Mouse (Mus musculus) heart, embryonic 14.5 days (tissue): ENCODE data around the gene Mc1r. TPM values are rescaled to one million over a fixed set of nuclear protein-coding genes. Genes with fewer than 3 reads are reported as not detected.
"Not testable (repeated sequence)": the region's sequence is repeated elsewhere in the genome, so short reads cannot be mapped to it uniquely, and the experiment has no call there.

Source experiments
- ATAC-seq: fragments of 200-750 bp; cut with Nextera tagmentation; 2 replicates; pipeline ENCODE4 v1.8.0; 2017; ENCODE audit warnings: low read depth, moderate TSS enrichment; ENCODE audit not compliant: insufficient number of reproducible peaks, insufficient read depth, low FRiP score
- H3K27ac ChIP-seq, 2 experiments: fragments of 200-500 bp in 1 of 2; fragments of 300-500 bp in 1 of 2; sonication (generic) in 1 of 2; replicated peaks in 1 of 2; 2 replicates each; pipeline ENCODE4 v1.5.1; 2012 to 2014; ENCODE audit warnings: low read depth in 2 of 2, low read length in 2 of 2, control low read depth in 1 of 2, mild to moderate bottlenecking in 1 of 2, mixed read lengths in 1 of 2; ENCODE audit not compliant: control insufficient read depth in 1 of 2, insufficient read depth in 1 of 2
- H3K27me3 ChIP-seq: fragments of 300-500 bp; sonication (generic); 2 replicates; pipeline ENCODE4 v1.6.1; 2014; ENCODE audit warnings: mild to moderate bottlenecking, low read length, control low read depth; ENCODE audit not compliant: control insufficient read depth, insufficient read depth
- H3K36me3 ChIP-seq: fragments of 300-500 bp; sonication (generic); 2 replicates; pipeline ENCODE4 v1.6.1; 2014; ENCODE audit warnings: mild to moderate bottlenecking, control low read depth, low read length, mixed read lengths; ENCODE audit not compliant: control insufficient read depth, insufficient read depth
- H3K4me1 ChIP-seq, 2 experiments: fragments of 200-500 bp in 1 of 2; fragments of 300-500 bp in 1 of 2; sonication (generic) in 1 of 2; 2 replicates each; pipeline ENCODE4 v1.6.1; 2012 to 2014; ENCODE audit warnings: low read length in 2 of 2, control low read depth in 1 of 2, mixed read lengths in 1 of 2; ENCODE audit not compliant: control insufficient read depth in 2 of 2, insufficient read depth in 2 of 2
- H3K4me2 ChIP-seq: fragments of 300-500 bp; sonication (generic); 2 replicates; pipeline ENCODE4 v1.6.1; 2014; ENCODE audit warnings: mild to moderate bottlenecking, low read length
- H3K4me3 ChIP-seq, 2 experiments: fragments of 200-500 bp in 1 of 2; fragments of 300-500 bp in 1 of 2; sonication (generic) in 1 of 2; 2 replicates each; pipeline ENCODE4 v1.5.1; 2012 to 2014; ENCODE audit warnings: low read length in 2 of 2, mild to moderate bottlenecking in 2 of 2, control low read depth in 1 of 2, low read depth in 1 of 2, moderate library complexity in 1 of 2; ENCODE audit not compliant: control insufficient read depth in 1 of 2, insufficient read depth in 1 of 2
- H3K9ac ChIP-seq: fragments of 300-500 bp; sonication (generic); 2 replicates; pipeline ENCODE4 v1.6.1; 2014; ENCODE audit warnings: mild to moderate bottlenecking, low read length
- H3K9me3 ChIP-seq: fragments of 300-500 bp; sonication (generic); 2 replicates; pipeline ENCODE4 v1.6.1; 2016; ENCODE audit warnings: low read length, control low read depth; ENCODE audit not compliant: control insufficient read depth
- WGBS: fragments of 180-500 bp; shearing (Covaris S2); extraction: QIAGEN DNeasy Blood & Tissue Kit; methylation state at CpG from one replicate; pipeline ENCODE4 v1.1.7; 2014; 5-methylcytosine and 5-hydroxymethylcytosine counted together
- polyA plus RNA-seq: library from polyadenylated mRNA; unstranded; fragments of >200 nt; fragmentation: Nextera tagmentation; extraction: Ambion mirVana; gene quantifications from 2 replicates; pipeline ENCODE4 v1.2.1, GENCODE M21; 2014

The Mc1r gene
- polyA plus RNA-seq, 1 experiment from 2014 or later, result 0.07 TPM

DNA sequence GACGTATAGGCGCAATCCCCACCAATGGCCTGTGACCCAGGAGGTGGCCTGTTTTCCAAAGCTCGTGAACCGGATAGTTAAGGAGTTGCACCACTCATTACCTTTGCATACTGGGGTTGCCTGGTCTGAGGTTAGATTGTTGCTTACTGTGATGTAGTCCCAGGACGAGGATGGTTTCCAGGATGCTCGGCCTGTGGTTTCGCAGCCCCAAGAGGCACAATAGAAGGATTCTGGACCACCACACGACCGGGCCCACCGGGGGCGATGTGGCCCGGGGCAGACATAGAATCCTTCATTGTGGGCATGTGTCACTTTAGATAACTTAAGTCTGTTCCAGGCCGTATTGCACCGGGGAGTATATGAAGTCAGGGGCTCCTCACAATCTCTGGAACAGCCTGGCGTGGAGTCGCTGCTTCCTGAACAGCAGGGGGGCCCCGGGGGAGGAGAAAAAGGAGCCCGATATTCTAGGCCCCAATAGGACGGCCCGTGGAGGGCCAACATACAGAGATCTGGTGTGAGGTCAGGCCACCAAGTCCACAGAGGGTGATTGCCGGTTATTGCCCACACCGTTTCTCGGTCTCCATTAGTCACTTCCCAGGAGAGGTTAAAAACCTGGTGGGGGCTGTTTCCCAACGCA lies 20.9 kb downstream of the Mc1r start:
- Histone ChIP-seq H3K4me3 (no peak overlapping the region), H3K36me3 (no peaks in the 10 kb centered on the region), H3K27ac (no peak overlapping the region), H3K4me2 (no peak overlapping the region), H3K27me3 (no peaks in the 10 kb centered on the region), H3K9ac (no peak overlapping the region), H3K9me3 (peaks cover 53% of the 10 kb centered on the region), H3K4me1 (no peaks in the 10 kb centered on the region)
- no peak for ATAC-seq
- 93% methylated on average over 24 of the region's 24 CpGs for WGBS

DNA sequence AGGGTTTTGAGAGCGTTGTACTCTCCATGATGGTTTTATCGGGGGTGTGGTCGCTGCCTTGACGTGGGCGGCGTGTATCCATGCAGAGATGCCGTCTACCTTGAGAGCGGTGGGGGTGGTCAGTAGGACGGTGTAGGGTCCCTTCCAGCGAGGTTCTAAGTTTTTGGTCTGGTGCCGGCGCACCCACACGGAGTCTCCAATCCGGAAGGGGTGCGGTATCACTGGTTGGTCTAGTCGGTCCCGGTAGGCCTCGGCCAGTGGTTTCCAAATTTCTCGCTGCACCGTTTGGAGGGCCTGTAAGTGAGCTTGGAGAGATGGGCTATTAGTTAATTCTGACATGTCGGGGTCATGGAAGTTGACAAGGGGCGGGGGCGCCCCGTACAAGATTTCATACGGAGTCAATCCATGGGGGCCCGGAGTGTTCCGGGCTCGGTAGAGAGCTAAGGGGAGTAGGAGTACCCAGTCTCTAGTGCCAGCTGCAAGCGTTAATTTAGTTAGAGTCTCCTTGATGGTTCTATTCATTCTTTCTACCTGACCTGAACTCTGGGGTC lies 21.5 kb downstream of the Mc1r start:
- H3K4me1 ChIP-seq, result no peaks in the 10 kb centered on the region
- H3K9me3 ChIP-seq, result peaks cover 57% of the 10 kb centered on the region

DNA sequence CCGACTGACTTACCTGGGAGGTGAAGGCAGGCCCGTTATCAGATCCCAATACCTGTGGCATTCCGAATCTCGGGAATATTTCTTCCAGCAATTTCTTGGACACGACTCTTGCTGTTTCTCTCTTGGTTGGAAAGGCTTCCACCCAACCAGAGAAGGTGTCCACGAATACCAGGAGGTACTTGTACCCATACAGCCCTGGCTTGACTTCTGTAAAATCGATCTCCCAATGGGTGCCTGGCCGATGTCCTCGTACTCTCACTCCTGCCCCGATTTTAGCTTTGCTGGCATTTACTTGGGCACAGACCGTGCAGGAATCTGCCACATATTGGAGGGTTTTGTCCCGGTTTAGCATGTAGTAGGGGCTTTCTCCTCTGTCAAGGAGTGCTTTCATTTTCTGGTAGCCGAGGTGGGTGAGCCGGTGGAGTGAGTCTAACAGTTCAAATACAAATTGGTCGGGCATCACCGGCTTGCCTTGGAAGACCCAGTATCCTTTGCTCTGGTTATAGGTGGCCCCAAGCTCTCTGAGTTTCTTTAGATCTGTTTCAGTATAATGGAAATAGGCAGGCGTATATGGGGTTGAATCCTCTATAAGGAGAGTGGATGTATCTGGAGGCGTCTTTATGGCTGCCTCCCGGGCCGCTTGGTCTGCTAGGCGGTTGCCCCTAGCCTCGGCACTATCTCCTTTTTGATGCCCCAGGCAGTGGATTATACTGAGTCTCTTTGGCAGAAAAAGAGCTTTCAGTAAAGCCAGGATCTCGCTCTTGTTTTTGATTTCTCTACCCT lies 22.2 kb downstream of the Mc1r start:
- Histone ChIP-seq H3K27me3 (no peaks in the 10 kb centered on the region), H3K4me2 (no peak overlapping the region)

More for the DNA sequence above, 21.5 kb downstream of the Mc1r start:
- H3K27ac ChIP-seq, result no peak overlapping the region
- no peak overlapping the region for H3K9ac ChIP-seq
- 95% methylated on average over 29 of the region's 29 CpGs for WGBS
- H3K4me3 ChIP-seq, result no peak overlapping the region
- no peak for ATAC-seq
- no peak overlapping the region for H3K4me2 ChIP-seq
- H3K36me3 ChIP-seq, result no peaks in the 10 kb centered on the region
- H3K27me3 ChIP-seq, result no peaks in the 10 kb centered on the region

GRCm38 (mm10) chr8:123429722-123430013 lies 22.8 kb downstream of the Mc1r start:
- H3K4me1 ChIP-seq, H3K9ac ChIP-seq, H3K4me2 ChIP-seq, H3K36me3 ChIP-seq, H3K4me3 ChIP-seq, ATAC-seq, H3K27ac ChIP-seq, H3K27me3 ChIP-seq: not testable (repeated sequence)
- H3K9me3 ChIP-seq, result peaks cover 60% of the 10 kb centered on the region
- WGBS, result 93% methylated on average over 15 of the region's 15 CpGs

More for the DNA sequence above, 22.2 kb downstream of the Mc1r start:
- H3K9me3 ChIP-seq, result peaks cover 57% of the 10 kb centered on the region
- no peak overlapping the region for H3K27ac ChIP-seq
- WGBS, result 89% methylated on average over 23 of the region's 23 CpGs
- H3K4me3 ChIP-seq, result no peak overlapping the region
- no peak overlapping the region for H3K9ac ChIP-seq
- no peaks in the 10 kb centered on the region for H3K4me1 ChIP-seq
- no peaks in the 10 kb centered on the region for H3K36me3 ChIP-seq
- ATAC-seq, result no peak

GRCm38 (mm10) chr8:123430936-123431335 lies 24.0 kb downstream of the Mc1r start:
- H3K27me3 ChIP-seq, ATAC-seq, H3K9ac ChIP-seq, H3K36me3 ChIP-seq, H3K27ac ChIP-seq, H3K4me2 ChIP-seq, H3K4me3 ChIP-seq, H3K4me1 ChIP-seq: not testable (repeated sequence)
- WGBS, result 76% methylated on average over 8 of the region's 8 CpGs
- peaks cover 62% of the 10 kb centered on the region for H3K9me3 ChIP-seq

GRCm38 (mm10) chr8:123431616-123432365 lies 24.9 kb downstream of the Mc1r start:
- 93% methylated on average over 25 of the region's 25 CpGs for WGBS
- ATAC-seq, result no peak
- H3K4me1 ChIP-seq, result no peaks in the 10 kb centered on the region
- H3K9ac ChIP-seq, result no peak overlapping the region
- H3K9me3 ChIP-seq, result peaks cover 57% of the 10 kb centered on the region
- H3K27ac ChIP-seq, result no peak overlapping the region
- H3K36me3 ChIP-seq, result no peaks in the 10 kb centered on the region
- no peak overlapping the region for H3K4me3 ChIP-seq
- H3K27me3 ChIP-seq, result no peaks in the 10 kb centered on the region
- no peak overlapping the region for H3K4me2 ChIP-seq

- Histone ChIP-seq H3K4me2 (no peak overlapping the region), H3K27me3 (no peaks in the 10 kb centered on the region), H3K27ac (no peak overlapping the region), H3K4me3 (no peak overlapping the region), H3K9me3 (peaks cover 51% of the 10 kb centered on the region), H3K36me3 (no peaks in the 10 kb centered on the region), H3K9ac (no peak overlapping the region), H3K4me1 (no peaks in the 10 kb centered on the region)
- no peak for ATAC-seq
- 91% methylated on average over 16 of the region's 16 CpGs for WGBS
These were observed 25.5 kb downstream of the Mc1r start for GRCm38 (mm10) chr8:123432381-123432780.
